Mouse (Mus musculus): ENCODE measurements around the gene Grik3.
"Not testable (repeated sequence)": the region's sequence is repeated elsewhere in the genome, so short reads cannot be mapped to it uniquely, and the experiment has no call there.

The Grik3 gene

GRCm38 (mm10) chr4:125595011-125595410, 104.5 kb downstream of the Grik3 start:
- DNase-seq (ENCODE audit: low spot score in 2 of 2) = no peak

GRCm38 (mm10) chr4:125598677-125599076, 108.2 kb downstream of the Grik3 start:
- no peak for DNase-seq (ENCODE audit: low spot score in 2 of 2)

DNA sequence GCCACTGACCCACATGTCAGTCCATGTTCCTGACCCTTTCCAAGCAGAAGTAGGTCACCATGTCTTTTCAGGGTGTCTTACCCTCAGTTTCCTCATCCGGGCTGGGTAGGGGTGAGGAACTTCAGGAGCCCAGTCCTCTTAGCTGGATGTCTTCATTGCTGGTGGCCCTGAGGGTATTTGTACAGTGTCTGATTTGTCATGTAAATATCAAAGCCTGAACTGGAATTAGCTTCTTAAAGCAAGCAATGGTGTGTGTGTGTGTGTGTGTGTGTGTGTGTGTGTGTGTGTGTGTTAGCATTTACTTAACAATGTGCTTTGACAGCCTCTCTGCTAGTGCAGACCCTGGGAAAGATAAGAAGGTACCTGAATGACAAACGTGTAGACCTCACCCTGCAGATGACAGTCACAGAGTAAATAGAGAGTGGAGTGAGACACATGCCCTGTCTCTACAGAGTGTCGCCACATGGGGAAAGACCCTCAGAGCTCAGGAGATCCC, 109.1 kb downstream of the Grik3 start:
- no peak for DNase-seq (ENCODE audit: low spot score in 2 of 2)

DNA sequence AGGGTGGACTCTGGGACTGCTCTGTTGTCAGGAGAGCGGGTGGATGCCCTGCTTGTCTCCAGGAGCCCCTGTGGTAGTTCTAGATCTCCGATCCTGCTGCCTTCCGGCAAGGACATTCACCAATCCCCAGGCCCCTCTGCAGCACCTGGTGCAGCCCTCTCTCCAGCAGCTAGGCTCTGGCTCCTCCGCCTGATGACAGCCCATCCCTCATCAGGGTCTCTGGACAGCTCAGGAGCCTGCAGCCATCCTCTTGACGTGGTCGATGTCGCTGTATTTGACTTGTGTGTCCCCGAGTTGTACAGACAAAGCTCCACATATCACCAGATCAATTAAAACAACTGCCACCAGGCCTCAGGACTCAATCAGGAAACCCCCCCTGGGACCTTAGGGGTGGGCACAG, 110.1 kb downstream of the Grik3 start:
- DNase-seq (ENCODE audit: low spot score in 2 of 2) = no peak

GRCm38 (mm10) chr4:125601301-125601700, 110.8 kb downstream of the Grik3 start:
- no peak for DNase-seq (ENCODE audit: low spot score in 2 of 2)

- DNase-seq (ENCODE audit: low spot score in 2 of 2) = no peak
Measured at GRCm38 (mm10) chr4:125604494-125604893, 114.0 kb downstream of the Grik3 start.

DNA sequence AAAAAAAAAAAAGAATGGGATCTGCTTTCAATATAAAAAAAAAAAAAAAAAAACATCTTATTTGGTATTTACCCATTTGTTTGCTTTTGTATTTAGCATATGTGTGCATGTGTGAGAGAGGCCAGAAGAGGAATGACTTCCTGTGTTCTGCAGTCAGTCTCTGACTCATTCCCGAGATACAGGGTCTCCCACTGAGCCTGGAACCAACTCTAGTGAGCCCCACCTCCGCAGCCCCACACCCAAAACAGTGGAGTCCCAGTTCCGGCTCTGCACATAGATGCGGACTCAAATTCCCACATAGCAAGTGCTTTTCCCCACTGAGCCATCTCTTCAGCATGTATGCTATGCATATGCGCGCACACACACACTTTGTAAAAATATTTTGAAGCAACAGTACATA, 115.6 kb downstream of the Grik3 start:
- no peak for DNase-seq (ENCODE audit: low spot score in 2 of 2)

DNA sequence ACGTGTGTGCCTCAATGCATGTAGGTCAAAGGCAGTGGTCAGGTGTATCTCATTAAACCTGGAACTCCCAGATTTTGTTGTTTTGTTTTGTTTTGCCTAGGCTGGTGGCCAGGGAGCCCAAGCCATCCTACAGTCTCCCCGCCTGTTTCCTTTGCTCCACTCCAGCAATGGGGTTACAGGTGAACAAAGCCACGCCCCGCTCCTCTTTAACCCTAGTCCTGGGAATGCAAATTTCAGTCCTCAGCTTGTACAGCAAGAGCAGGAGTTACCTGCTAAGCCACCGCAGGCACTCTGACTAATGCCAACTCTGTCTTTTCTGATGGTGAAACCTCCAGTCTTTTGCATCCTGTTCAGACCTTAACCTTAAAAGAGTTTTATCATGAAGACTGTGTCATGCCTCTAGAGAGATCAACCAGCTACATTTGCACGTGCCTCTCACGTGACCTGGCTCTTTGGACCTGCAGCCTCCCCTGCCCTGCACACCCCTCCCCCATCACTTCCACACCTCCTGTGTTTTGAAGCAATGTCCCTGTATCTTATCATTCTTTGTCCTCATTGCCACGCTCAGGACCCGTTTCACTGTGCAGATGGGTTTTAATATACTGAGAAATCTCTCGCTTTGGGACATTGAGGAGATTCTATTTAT, 117.0 kb downstream of the Grik3 start:
- DNase-seq (ENCODE audit: low spot score in 2 of 2) = no peak

- DNase-seq (ENCODE audit: low spot score in 2 of 2) = not testable (repeated sequence)
Measured at GRCm38 (mm10) chr4:125608896-125609295, 118.4 kb downstream of the Grik3 start.

DNA sequence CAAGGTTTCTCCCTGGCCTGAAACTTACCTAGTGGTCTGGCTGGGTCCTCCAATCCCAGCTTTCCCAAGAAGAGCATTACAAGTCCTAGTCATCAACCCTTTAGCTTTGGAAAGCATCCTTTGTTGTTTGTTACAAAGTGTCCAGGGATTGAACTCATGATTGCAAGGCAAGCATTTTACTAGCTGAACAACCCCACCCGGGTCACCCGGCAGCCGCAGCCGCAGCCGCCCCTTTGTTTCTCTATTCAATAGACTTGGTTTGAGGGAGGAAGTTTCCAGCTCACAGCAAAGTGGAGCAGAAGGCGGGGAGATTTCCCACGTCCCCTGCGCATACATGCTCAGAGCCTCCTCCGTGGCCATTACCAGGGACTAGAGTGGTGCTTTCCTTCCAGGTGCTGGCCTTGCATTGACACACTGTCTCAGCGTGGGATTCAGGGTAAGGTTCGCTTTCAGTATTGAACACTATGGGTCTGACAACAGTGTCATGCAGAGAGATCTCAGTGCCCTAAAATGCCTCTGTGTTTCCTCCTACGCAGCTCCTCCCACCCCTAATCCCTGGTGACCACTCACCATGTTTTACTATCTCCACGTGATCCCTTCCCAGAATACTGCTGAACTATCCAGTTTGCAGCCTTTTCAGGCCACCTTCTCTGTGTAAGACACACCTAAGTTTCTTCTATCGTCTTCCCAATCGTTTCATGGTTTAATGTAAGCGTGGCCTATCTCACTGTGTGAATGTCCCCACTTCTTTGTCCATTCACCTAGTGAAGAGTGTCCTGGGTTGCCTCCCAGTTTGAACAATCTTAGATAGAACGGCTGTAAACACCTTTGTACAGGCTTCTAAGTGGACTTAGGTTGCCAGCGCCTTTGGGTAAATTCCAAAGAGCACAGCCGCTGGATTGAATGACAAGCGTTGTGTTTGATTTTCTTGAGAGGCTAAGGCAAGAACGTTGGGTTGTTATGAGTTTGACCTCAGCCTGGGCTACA, 119.1 kb downstream of the Grik3 start:
- no peak for DNase-seq (ENCODE audit: low spot score in 2 of 2)

DNA sequence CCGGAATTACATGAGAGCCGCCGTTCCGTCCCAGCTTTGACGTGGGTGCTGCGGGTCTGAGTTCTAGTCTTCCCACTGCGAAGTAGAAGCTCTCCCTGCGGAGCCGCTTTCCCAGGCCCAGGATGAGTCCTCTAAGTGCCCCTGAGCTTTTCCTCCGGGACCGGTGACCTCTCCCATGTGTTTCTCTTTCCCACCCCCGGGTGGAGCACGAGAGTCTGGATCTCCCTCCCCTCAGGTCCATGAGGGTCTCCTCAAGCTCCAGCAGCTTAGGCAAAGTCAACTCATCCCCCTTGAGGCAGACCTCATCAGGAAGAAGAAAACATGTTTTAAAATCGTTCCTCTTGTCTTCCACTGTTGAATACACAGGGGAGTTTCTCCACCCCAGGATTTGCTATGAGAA, 127.4 kb downstream of the Grik3 start:
- no peak for DNase-seq (ENCODE audit: low spot score in 2 of 2)

DNA sequence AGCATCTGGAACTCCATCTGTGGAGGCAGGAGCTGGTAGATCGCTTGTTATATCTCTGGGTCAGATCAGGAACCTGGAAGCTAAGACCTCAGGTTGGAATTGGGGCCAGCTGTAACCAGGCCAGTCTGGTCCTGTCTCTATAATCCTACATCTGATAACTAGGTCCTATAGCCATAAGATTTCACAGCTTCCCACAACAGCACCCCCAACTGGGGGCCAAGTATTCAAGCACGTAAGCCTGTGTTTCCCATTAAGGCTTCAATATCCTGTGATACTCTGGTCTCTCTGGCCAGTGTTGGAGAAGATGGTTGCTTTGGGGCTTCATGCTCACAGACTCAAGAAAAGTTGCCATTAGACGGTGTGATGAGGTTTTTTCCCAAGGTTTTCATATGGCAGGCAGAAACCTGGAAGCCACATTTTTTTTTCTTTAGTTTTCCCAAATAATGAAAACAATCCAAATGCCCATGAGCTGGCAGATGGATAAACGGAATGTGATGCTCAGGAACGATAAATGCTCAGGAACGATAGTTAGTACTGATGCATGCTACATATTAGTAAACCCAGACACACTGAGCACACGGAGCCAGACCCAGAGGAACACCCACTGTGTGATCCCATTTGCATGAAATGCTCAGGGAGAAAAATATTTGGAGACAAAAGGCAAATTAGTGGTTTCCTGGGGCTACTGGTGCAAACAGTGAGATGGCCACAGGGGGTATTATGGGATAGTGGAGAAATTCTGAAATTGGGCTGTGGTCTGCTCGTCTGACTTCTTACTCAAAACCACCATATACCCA, 128.2 kb downstream of the Grik3 start:
- no peak for DNase-seq (ENCODE audit: low spot score in 2 of 2)

DNA sequence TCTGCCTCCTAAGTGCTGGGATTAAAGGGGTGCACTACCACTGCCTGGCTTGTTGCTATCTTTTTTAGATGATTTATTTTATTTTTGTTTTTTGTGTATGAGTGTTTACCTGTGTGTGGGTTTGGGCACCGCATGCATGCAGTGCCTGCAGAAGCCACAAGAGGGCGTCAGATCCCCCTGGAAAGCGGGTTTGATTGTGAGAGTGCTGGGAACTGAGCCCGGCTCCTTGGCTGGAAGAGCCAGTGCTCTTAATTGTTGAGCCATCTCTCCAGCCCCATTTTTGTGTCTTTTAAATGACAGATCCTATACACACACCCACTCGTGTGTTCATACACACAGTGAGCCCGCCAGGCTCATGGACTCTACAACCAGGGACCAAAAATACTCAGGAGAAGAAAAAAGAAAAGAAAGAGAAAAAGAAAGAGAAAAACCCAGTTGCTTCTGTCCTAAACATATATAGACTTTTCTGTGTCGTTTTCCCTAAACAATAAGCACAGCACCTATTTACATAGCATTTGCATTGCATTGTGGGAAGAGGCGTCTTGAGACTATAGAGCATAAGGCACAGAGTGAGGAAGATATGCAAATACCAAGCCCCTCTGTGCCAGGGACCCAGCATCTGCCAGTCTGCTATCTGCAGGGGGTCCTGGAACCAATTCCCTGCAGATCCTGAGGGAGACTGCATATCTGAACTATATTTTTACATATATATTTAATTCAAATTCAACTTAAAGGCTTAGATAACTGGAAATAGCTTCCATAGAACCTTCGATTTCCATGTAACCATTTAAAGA, 134.6 kb downstream of the Grik3 start:
- DNase-seq (ENCODE audit: low spot score in 2 of 2) = no peak

GRCm38 (mm10) chr4:125629544-125629943, 139.0 kb downstream of the Grik3 start:
- DNase-seq (ENCODE audit: low spot score in 2 of 2) = peak; percentile 8 to 74

DNA sequence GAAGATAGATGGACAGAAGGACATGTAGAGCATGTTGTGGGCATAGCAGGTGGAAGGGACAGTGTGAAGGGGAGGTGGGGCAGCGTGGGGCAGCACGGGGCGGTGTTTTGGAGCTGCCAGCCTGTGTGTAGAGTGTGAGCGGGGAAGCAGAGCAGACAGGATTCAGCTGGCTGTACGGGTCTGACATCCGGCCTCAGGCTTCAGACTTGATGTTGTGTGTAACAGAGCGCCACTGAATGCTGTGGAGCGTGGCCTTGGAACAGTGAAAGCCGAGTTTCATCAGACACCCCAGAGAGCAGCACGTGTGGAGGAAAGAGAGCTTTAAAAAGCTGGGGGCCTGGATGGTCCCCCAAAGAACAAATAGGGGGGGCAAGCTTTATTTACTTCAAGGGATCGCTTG, 144.5 kb downstream of the Grik3 start:
- no peak for DNase-seq (ENCODE audit: low spot score in 2 of 2)

- peak in 1 of 2 experiments; percentile 37 for DNase-seq (ENCODE audit: low spot score in 2 of 2)
Measured at GRCm38 (mm10) chr4:125636616-125637304, 146.3 kb downstream of the Grik3 start.

GRCm38 (mm10) chr4:125637364-125637763, 146.9 kb downstream of the Grik3 start:
- DNase-seq (ENCODE audit: low spot score in 2 of 2) = no peak

DNA sequence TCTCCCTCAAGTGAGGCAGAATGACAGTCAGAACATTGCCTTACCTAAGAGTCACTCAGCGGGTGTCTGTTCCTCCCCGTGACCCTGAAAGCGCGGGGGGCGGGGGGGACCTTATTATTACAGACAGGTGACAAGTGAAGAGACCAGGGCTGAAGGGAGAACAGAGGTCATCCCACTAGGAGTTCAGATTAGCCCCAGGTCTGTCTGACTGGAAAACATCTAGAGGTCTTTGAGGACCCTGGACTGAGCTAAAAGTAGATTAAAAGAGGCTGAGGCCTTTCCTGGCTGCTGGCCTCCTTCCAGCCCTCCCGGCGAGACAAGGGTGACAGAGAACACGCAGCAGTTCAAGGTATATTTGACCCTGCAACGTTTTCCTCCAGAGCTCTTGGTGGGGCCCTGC, 150.0 kb downstream of the Grik3 start:
- DNase-seq (ENCODE audit: low spot score in 2 of 2) = no peak

- peak in 1 of 2 experiments; percentile 6 for DNase-seq (ENCODE audit: low spot score in 2 of 2)
Measured at GRCm38 (mm10) chr4:125640921-125641663, 150.6 kb downstream of the Grik3 start.
